Mouse (Mus musculus): ENCODE measurements around the gene 4933414I15Rik. TPM values are rescaled to one million over a fixed set of nuclear protein-coding genes. Genes with fewer than 3 reads are reported as not detected.

The 4933414I15Rik gene
- not detected in 2 replicates for polyA plus RNA-seq (2015; fragmentation: Nextera tagmentation; extraction: Ambion mirVana)

DNA sequence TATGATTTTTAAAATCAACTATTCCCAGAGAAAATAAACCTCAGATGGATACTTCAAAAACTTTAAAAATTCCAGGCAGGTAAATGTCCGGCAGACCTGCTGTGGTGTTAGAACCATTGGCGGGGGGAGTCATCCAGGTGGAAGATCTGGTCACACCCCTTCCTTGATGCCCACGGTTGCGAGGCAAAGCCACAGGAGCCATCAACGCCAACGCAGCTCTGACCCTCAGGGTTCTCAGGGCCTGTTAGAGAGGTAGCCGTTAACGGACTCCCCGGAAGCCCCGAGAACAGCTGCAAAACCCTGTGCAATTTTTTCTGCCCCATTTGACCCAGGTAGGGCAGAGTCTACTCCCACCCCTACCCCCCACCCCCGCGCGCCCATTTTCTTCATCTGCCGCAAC lies at the start of gene 4933414I15Rik:
Gene 4933414I15Rik, minus strand, starts transcription at position 260 of the 400 bp plus-strand sequence.

GRCm38 (mm10) chr11:50981667-50982066 lies 38.1 kb upstream of the 4933414I15Rik start, which contains the start of gene Olfr1377:
Gene Olfr1377, plus strand, starts transcription at chr11:50981967.

DNA sequence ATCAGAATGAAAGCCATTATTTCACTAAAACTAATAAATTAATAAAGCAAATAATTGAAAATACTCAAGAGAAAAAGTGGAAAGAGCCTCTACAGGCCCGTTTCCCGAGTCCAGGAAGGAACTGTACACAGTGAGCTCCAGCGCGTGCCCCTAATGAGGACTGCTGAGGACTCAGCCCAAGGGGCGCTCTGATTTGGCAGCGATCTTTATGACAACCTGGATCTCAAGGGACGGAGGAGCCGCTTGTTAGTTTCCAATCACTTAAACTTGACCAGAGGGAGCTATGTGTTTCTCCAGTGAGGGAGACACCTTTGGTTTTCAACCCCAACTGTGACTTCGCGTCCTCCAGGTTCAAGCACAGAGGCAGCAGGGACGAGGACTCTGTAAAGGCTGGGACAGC lies 22.7 kb upstream of the 4933414I15Rik start, which contains the start of gene Olfr1378:
Gene Olfr1378, plus strand, starts transcription at position 301 of the 400 bp plus-strand sequence.

DNA sequence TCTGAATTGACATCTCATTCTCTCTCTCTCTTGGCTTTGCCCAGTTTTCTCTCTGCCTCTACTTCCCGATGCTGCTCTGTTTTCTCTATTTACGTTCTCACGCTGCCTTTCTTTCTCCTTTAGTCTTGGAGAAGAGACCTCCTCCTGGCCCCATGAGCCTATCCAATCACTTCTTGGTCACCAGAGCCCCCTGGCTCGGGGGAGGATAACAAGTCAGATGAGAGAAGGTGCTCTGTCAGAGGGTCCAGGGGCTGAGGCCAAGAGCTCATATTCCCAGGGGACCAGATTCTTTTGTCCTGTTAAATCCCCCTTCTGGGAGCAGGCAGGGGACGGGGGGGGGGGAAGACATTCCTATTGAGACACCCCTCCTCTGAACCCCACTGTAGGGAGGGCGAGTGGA lies 10.1 kb upstream of the 4933414I15Rik start, which contains the start of gene Prop1:
Gene Prop1, minus strand, starts transcription at position 101 of the 400 bp plus-strand sequence.

GRCm38 (mm10) chr11:50931451-50931866 lies 12.1 kb downstream of the 4933414I15Rik start, which contains the start of gene Zfp354b:
Gene Zfp354b, minus strand, starts transcription at chr11:50931633.

GRCm38 (mm10) chr11:50915671-50916320 lies 27.8 kb downstream of the 4933414I15Rik start, which contains the start of gene Zfp2:
Gene Zfp2, minus strand, starts transcription at chr11:50916165.

Other genes with a start within 250 kb of the 4933414I15Rik start
- 2.7 and 5.4 TPM in 2 replicates for gene Zfp354c, start 116.0 kb downstream of the 4933414I15Rik start, polyA plus RNA-seq (2015; fragmentation: Nextera tagmentation; extraction: Ambion mirVana)
- 0.05 and 0.08 TPM in 2 replicates for gene Zfp879, start 102.2 kb downstream of the 4933414I15Rik start, polyA plus RNA-seq (2015; fragmentation: Nextera tagmentation; extraction: Ambion mirVana)
- gene Grm6, start 93.1 kb downstream of the 4933414I15Rik start, polyA plus RNA-seq (2015; fragmentation: Nextera tagmentation; extraction: Ambion mirVana), result 0.06 and 0.21 TPM in 2 replicates
- 0.47 and 0.59 TPM in 2 replicates for gene Zfp454, start 56.1 kb downstream of the 4933414I15Rik start, polyA plus RNA-seq (2015; fragmentation: Nextera tagmentation; extraction: Ambion mirVana)
- gene Zfp2, start 27.6 kb downstream of the 4933414I15Rik start, polyA plus RNA-seq (2015; fragmentation: Nextera tagmentation; extraction: Ambion mirVana), result 1.8 and 2.9 TPM in 2 replicates
- gene Zfp354b, start 12.1 kb downstream of the 4933414I15Rik start, polyA plus RNA-seq (2015; fragmentation: Nextera tagmentation; extraction: Ambion mirVana), result 0.46 and 0.48 TPM in 2 replicates
- not detected in 2 replicates for gene Prop1, start 10.0 kb upstream of the 4933414I15Rik start, polyA plus RNA-seq (2015; fragmentation: Nextera tagmentation; extraction: Ambion mirVana)
- gene Olfr1378, start 22.8 kb upstream of the 4933414I15Rik start, polyA plus RNA-seq (2015; fragmentation: Nextera tagmentation; extraction: Ambion mirVana), result not detected in 2 replicates
- not detected in 2 replicates for gene Olfr1377, start 38.2 kb upstream of the 4933414I15Rik start, polyA plus RNA-seq (2015; fragmentation: Nextera tagmentation; extraction: Ambion mirVana)
- gene Olfr51, start 59.8 kb upstream of the 4933414I15Rik start, polyA plus RNA-seq (2015; fragmentation: Nextera tagmentation; extraction: Ambion mirVana), result not detected in 2 replicates
- not detected in 2 replicates for gene Olfr54, start 70.5 kb upstream of the 4933414I15Rik start, polyA plus RNA-seq (2015; fragmentation: Nextera tagmentation; extraction: Ambion mirVana)
- not detected in 2 replicates for gene Olfr1375, start 104.3 kb upstream of the 4933414I15Rik start, polyA plus RNA-seq (2015; fragmentation: Nextera tagmentation; extraction: Ambion mirVana)
- gene Zfp354a, start 115.5 kb upstream of the 4933414I15Rik start, polyA plus RNA-seq (2015; fragmentation: Nextera tagmentation; extraction: Ambion mirVana), result 1.2 and 1.9 TPM in 2 replicates